Mouse (Mus musculus): ENCODE measurements around the gene Egfl8. TPM values are rescaled to one million over a fixed set of nuclear protein-coding genes. Genes with fewer than 3 reads are reported as not detected.

Egfl8 gene
- polyA plus RNA-seq, 1 experiment, result 0.03 TPM

GRCm38 (mm10) chr17:34651507-34652221 is 35.9 kb upstream of the Egfl8 start:
- Histone ChIP-seq H3K4me1 (ENCODE audit: control insufficient read depth) (peaks cover 16% of the 10 kb centered on the region), H3K9me3 (ENCODE audit: control insufficient read depth, low read length) (no peaks in the 10 kb centered on the region), H3K27me3 (ENCODE audit: control insufficient read depth) (0 out of 2 replicates have a peak, but pooled peaks cover 5% of the 10 kb centered on the region), H3K4me3 (replicated peaks) (no peak overlapping the region), H3K36me3 (ENCODE audit: control insufficient read depth) (peaks cover 65% of the 10 kb centered on the region)
- TF ChIP-seq GATA1 (IDR thresholded peaks at IDR 0.05; ENCODE audit: low read length), result no peak
- TF ChIP-seq TAL1 (IDR thresholded peaks at IDR 0.05; ENCODE audit: low read length), result no peak

- Histone ChIP-seq H3K4me1 (ENCODE audit: control insufficient read depth) (peaks cover 25% of the 10 kb centered on the region), H3K27me3 (ENCODE audit: control insufficient read depth) (no peaks in the 10 kb centered on the region), H3K36me3 (ENCODE audit: control insufficient read depth) (peaks cover 65% of the 10 kb centered on the region), H3K9me3 (ENCODE audit: control insufficient read depth, low read length) (no peaks in the 10 kb centered on the region), H3K4me3 (replicated peaks) (no peak overlapping the region)
- TF ChIP-seq GATA1 (IDR thresholded peaks at IDR 0.05; ENCODE audit: low read length), result no peak
- TF ChIP-seq TAL1 (IDR thresholded peaks at IDR 0.05; ENCODE audit: low read length), result no peak
Observed at GRCm38 (mm10) chr17:34650781-34651180, 35.0 kb upstream of the Egfl8 start.

GRCm38 (mm10) chr17:34649106-34649864 is 33.5 kb upstream of the Egfl8 start:
- Histone ChIP-seq H3K4me1 (ENCODE audit: control insufficient read depth) (peaks cover 40% of the 10 kb centered on the region), H3K9me3 (ENCODE audit: control insufficient read depth, low read length) (no peaks in the 10 kb centered on the region)

GRCm38 (mm10) chr17:34648141-34648890 is 32.5 kb upstream of the Egfl8 start:
- no peaks in the 10 kb centered on the region for H3K9me3 ChIP-seq (ENCODE audit: control insufficient read depth, low read length)
- H3K36me3 ChIP-seq (ENCODE audit: control insufficient read depth), result peaks cover 51% of the 10 kb centered on the region
- H3K4me3 ChIP-seq (replicated peaks), result peak overlapping the region; percentile 87
- no peaks in the 10 kb centered on the region for H3K27me3 ChIP-seq (ENCODE audit: control insufficient read depth)
- TF ChIP-seq TAL1 (IDR thresholded peaks at IDR 0.05; ENCODE audit: low read length) (no peak), GATA1 (IDR thresholded peaks at IDR 0.05; ENCODE audit: low read length) (no peak)
- H3K4me1 ChIP-seq (ENCODE audit: control insufficient read depth), result peaks cover 41% of the 10 kb centered on the region

More at GRCm38 (mm10) chr17:34649106-34649864, 33.5 kb upstream of the Egfl8 start:
- Histone ChIP-seq H3K36me3 (ENCODE audit: control insufficient read depth) (peaks cover 59% of the 10 kb centered on the region), H3K4me3 (replicated peaks) (no peak overlapping the region), H3K27me3 (ENCODE audit: control insufficient read depth) (no peaks in the 10 kb centered on the region)
- no peak for TF ChIP-seq GATA1 (IDR thresholded peaks at IDR 0.05; ENCODE audit: low read length)
- TF ChIP-seq TAL1 (IDR thresholded peaks at IDR 0.05; ENCODE audit: low read length), result no peak

- H3K9me3 ChIP-seq (ENCODE audit: control insufficient read depth, low read length), result no peaks in the 10 kb centered on the region
- H3K4me1 ChIP-seq (ENCODE audit: control insufficient read depth), result peaks cover 41% of the 10 kb centered on the region
- H3K4me3 ChIP-seq (replicated peaks), result peak within 1 kb of the TSS; percentile 87
- H3K27me3 ChIP-seq (ENCODE audit: control insufficient read depth), result peaks cover 6% of the 10 kb centered on the region
- H3K36me3 ChIP-seq (ENCODE audit: control insufficient read depth), result peaks cover 40% of the 10 kb centered on the region
- TF ChIP-seq TAL1 (IDR thresholded peaks at IDR 0.05; ENCODE audit: low read length) (no peak), GATA1 (IDR thresholded peaks at IDR 0.05; ENCODE audit: low read length) (no peak)
Observed at GRCm38 (mm10) chr17:34646906-34647787, 31.4 kb upstream of the Egfl8 start, which contains the start of gene Atf6b. Gene Atf6b (plus strand): TSS chr17:34647146.

GRCm38 (mm10) chr17:34645831-34646511 is 30.2 kb upstream of the Egfl8 start:
- peaks cover 14% of the 10 kb centered on the region for H3K27me3 ChIP-seq (ENCODE audit: control insufficient read depth)
- H3K9me3 ChIP-seq (ENCODE audit: control insufficient read depth, low read length), result no peaks in the 10 kb centered on the region
- peaks cover 41% of the 10 kb centered on the region for H3K4me1 ChIP-seq (ENCODE audit: control insufficient read depth)

GRCm38 (mm10) chr17:34645256-34645829 is 29.6 kb upstream of the Egfl8 start:
- H3K4me3 ChIP-seq (replicated peaks), result peak overlapping the region; percentile 87
- peaks cover 41% of the 10 kb centered on the region for H3K4me1 ChIP-seq (ENCODE audit: control insufficient read depth)
- peaks cover 17% of the 10 kb centered on the region for H3K27me3 ChIP-seq (ENCODE audit: control insufficient read depth)

More at GRCm38 (mm10) chr17:34645831-34646511, 30.2 kb upstream of the Egfl8 start:
- H3K4me3 ChIP-seq (replicated peaks), result peak overlapping the region; percentile 87
- TF ChIP-seq GATA1 (IDR thresholded peaks at IDR 0.05; ENCODE audit: low read length), result no peak
- no peak for TF ChIP-seq TAL1 (IDR thresholded peaks at IDR 0.05; ENCODE audit: low read length)
- peaks cover 28% of the 10 kb centered on the region for H3K36me3 ChIP-seq (ENCODE audit: control insufficient read depth)

More at GRCm38 (mm10) chr17:34645256-34645829, 29.6 kb upstream of the Egfl8 start:
- peaks cover 22% of the 10 kb centered on the region for H3K36me3 ChIP-seq (ENCODE audit: control insufficient read depth)
- no peaks in the 10 kb centered on the region for H3K9me3 ChIP-seq (ENCODE audit: control insufficient read depth, low read length)
- TF ChIP-seq GATA1 (IDR thresholded peaks at IDR 0.05; ENCODE audit: low read length) (no peak), TAL1 (IDR thresholded peaks at IDR 0.05; ENCODE audit: low read length) (no peak)
